Mouse (Mus musculus): ENCODE measurements at regions not wholly inside any gene's neighbourhood (a gene's known extent, or its start where the extent isn't known, plus 50 kb on each side); places are given as distances from the start of the nearest gene placed in this dataset.
A peak's percentile ranks its signal among the peaks of the same experiment; 100 is the strongest.

DNA sequence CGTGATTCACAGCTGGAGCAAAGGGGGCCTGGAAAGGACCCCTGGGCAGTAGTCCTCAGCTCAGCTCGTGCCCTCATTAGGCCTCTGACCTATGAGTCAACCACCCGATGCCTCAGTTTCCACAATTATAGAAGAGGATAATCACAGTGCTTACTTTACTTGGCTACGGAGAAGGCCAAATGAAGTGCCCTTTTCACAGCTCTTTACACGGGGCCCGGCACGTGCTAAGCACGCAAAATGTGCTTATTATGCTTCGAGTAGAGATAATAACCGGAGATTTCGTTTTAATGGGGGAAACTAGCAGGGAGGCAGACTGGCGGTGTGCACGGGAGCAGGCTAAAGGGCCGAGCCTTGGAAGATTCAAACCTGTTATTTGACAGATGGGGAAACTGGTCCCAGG is 102.4 kb upstream of the Jun start:
- no peak for DNase-seq (ENCODE audit: low spot score)

GRCm38 (mm10) chr4:95155178-95155577 is 103.2 kb upstream of the Jun start:
- DNase-seq (ENCODE audit: low spot score): no peak

- DNase-seq (ENCODE audit: low spot score): no peak
These were observed 103.8 kb upstream of the Jun start for GRCm38 (mm10) chr4:95155796-95156195.

- DNase-seq (ENCODE audit: low spot score): no peak
These were observed 104.6 kb upstream of the Jun start for GRCm38 (mm10) chr4:95156451-95157271.

- no peak for DNase-seq (ENCODE audit: low spot score)
These were observed 105.8 kb upstream of the Jun start for GRCm38 (mm10) chr4:95157653-95158430.

DNA sequence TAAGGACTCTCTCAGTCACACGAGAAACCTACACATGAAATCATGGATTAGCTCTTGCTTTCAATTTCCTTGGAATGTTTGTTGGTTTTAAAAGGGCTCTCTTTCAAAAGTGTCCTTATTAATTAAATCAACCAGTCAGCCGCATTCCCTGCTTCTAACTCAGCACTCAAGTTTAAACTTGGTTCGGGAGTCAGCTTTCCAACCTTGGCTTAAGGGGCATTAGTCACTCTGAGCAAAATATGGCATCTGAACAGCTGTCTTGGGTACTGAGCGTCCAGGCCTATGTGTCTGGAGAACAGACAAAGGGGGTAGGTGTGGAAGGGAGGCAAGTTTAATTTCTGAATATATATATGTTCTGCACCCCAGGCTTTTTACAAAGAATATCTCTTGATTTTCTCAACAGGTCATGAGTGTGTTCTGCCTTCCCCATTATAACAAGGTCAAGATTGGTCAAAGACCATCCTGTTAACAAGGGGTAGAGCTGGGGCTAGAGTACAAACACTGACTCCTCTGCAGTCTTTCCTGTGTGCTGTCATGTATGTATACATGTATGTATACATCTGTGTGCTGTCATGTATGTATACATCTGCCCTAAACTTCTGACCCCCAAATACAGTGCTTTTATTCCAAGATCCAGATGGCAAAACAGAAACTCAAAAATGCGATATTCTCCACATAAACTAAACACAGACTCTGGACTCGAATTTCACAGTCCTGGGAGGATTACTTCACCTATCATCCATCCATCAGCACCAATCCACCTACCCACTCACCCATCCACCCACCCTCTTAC is 106.8 kb upstream of the Jun start:
- DNase-seq (ENCODE audit: low spot score): no peak

- no peak for DNase-seq (ENCODE audit: low spot score)
These were observed 107.8 kb upstream of the Jun start for GRCm38 (mm10) chr4:95159821-95160220.

DNA sequence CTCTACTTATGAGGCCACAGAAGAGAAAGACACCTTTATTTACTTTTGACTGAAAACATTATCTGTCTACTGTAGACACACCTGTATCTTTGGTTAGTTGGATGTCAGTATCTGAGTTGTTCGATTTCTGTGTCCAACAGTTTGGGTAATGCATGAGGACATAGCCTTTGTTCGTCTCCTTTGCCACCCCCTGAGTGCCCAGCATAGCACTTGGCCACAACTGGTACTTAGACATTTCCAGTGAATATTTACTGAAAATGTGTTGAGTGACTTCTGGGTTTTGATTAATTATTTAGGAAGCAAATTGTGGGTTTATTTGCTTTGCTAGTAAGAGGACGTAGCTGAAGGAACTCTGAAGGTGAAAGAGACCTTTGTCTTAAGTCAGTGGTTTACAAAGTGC is 108.4 kb upstream of the Jun start:
- DNase-seq (ENCODE audit: low spot score): no peak

DNA sequence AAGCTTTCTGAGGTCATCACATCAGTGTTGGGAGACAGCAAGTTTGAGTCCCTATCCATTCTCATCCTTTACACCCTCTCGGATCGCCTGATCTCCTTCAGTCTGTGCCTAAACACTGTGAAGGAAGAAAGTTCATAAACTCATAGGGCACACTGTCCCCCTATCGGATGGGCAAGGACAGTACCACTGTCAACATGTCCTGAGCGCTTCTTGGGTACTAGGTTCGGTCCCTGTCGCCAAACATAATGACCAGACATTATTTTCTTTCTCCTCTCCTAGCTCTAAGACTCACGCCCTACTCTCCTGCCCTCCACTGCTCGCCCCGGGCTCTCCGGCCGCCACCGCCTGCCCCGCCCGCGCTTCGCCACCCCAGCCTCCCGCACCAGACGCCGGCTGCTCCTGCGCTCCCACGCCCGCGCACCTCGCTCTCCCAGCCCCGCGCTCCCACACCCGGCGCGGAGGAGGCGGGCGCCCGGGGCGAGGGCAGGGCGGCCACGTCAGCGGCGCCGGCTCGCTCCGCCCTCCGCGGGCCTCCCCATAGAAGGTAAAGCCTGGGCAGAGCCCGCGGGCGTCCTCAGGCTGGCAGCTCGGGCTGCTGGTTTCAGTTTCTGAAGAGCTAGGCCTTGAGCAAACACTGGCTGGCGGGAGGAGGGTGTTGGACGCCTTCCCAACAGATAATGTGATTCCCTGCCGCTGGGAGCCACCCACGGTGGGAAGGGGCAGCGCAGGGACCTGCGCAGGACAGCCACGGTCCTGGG is 109.1 kb upstream of the Jun start:
- DNase-seq (ENCODE audit: low spot score): peak; percentile 78

- no peak for DNase-seq (ENCODE audit: low spot score)
These were observed 109.6 kb upstream of the Jun start for GRCm38 (mm10) chr4:95161670-95162020.

DNA sequence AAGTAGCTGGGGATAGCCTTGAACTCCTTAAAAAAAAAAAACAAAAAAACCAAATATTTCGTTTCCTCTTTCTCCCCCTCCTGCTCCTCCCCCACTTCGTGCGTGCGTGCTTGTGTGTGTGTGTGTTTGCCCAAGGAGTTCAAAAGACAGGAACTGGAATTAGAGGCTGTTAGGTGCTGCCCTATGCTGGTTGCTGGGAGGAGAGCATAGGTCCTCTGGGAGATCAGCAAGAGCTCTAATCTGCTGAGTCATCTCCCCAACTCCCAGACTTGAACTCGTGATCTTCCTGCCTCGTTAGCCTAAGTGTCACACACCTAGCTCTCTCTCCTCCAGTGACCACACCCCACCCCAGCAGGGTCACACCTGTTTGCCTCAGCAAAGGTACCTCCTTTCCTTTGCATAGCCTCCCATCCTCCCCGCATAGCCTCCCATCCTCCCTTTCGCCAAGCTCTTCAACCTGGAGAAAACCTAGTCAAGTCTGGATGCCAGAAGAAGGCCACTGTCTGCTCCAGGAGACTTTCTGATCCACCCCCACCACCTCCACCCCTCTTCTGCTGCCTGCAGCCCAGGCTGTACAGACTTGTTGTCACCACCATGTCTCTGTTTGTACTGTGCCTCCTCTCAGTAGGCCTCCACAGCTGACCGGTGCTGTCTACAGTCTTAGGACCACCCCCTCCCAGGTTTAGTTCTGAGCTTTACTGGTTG is 110.5 kb upstream of the Jun start:
- DNase-seq (ENCODE audit: low spot score): no peak

GRCm38 (mm10) chr4:95163403-95163802 is 111.4 kb upstream of the Jun start:
- no peak for DNase-seq (ENCODE audit: low spot score)

- no peak for DNase-seq (ENCODE audit: low spot score)
These were observed 114.5 kb upstream of the Jun start for GRCm38 (mm10) chr4:95166503-95166902.

- DNase-seq (ENCODE audit: low spot score): no peak
These were observed 115.2 kb upstream of the Jun start for GRCm38 (mm10) chr4:95167216-95167615.

GRCm38 (mm10) chr4:95169702-95170101 is 117.7 kb upstream of the Jun start:
- DNase-seq (ENCODE audit: low spot score): no peak

GRCm38 (mm10) chr4:95177753-95178152 is 125.7 kb upstream of the Jun start:
- no peak for DNase-seq (ENCODE audit: low spot score)

- DNase-seq (ENCODE audit: low spot score): no peak
These were observed 126.4 kb upstream of the Jun start for GRCm38 (mm10) chr4:95178467-95178866.

DNA sequence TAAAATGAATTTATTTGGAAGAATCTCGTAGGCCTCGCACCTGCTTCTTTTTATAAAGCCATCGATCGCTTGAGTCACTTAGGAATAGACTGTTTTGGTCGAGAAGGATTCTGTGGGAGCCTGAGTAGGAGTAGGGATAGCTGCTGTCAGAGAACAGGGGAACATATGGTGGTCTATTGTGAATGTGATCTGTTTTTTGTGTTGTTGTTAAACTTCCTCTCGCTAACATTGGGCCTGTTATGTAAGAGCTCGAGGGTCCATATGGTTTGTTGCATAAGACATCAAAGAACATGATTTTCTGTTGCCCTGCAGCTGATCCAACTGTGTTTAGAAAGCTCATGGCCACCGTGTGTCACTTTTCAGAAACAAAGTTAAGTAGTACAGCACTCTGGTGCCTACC is 126.9 kb upstream of the Jun start:
- DNase-seq (ENCODE audit: low spot score): no peak

- DNase-seq (ENCODE audit: low spot score): no peak
These were observed 128.4 kb upstream of the Jun start for GRCm38 (mm10) chr4:95180446-95180845.

GRCm38 (mm10) chr4:95180999-95181398 is 129.0 kb upstream of the Jun start:
- DNase-seq (ENCODE audit: low spot score): no peak

GRCm38 (mm10) chr4:95184180-95184579 is 132.2 kb upstream of the Jun start:
- no peak for DNase-seq (ENCODE audit: low spot score)
